Mouse (Mus musculus) heart, postnatal 0 days (tissue): ENCODE measurements around the gene Grap2.

ENCODE experiments used
- CTCF ChIP-seq: IDR thresholded peaks from 2 replicates; pipeline ENCODE4 v1.5.1; 2016; ENCODE audit warnings: antibody characterized with exemption, control low read depth, low read depth
- EP300 ChIP-seq: IDR thresholded peaks from 2 replicates; pipeline ENCODE4 v1.6.1; 2016; ENCODE audit warnings: antibody characterized with exemption, low read depth

GRCm38 (mm10) chr15:80554860-80555822 is 17.3 kb upstream of the Grap2 start:
- TF ChIP-seq EP300 (no peak), CTCF (0 out of 2 replicates have a peak, but pooled peaks have one; percentile 3)
